Mouse (Mus musculus): ENCODE results near the gene Cebpg. TPM values are rescaled to one million over a fixed set of nuclear protein-coding genes. Genes with fewer than 3 reads are reported as not detected.

Cebpg gene
- polyA plus RNA-seq, 1 experiment from 2014 or later = 36.2 TPM

- H3K27ac ChIP-seq (ENCODE audit: low read depth, low read length) = peak overlapping the region; percentile 33
- H3K36me3 ChIP-seq (ENCODE audit: control insufficient read depth, insufficient read depth, low read length) = no peaks in the 10 kb centered on the region
- under 1% methylated on average over 62 of the region's 77 CpGs for WGBS
- H3K27me3 ChIP-seq (ENCODE audit: control insufficient read depth, insufficient read depth, low read length) = no peaks in the 10 kb centered on the region; the same call in 1 of the 2 replicates
- peak overlapping the region; percentile 89 for H3K4me2 ChIP-seq
- DNase-seq (ENCODE audit: low spot score, missing footprints) = peak; percentile 94
- H3K9ac ChIP-seq (ENCODE audit: low read length) = peak overlapping the region; percentile 93
- peaks cover 12% of the 10 kb centered on the region for H3K4me1 ChIP-seq (ENCODE audit: control insufficient read depth, insufficient read depth, low read length)
- H3K9me3 ChIP-seq (ENCODE audit: control insufficient read depth, low read length) = no peaks in the 10 kb centered on the region
- H3K4me3 ChIP-seq (ENCODE audit: low read depth, low read length) = peak overlapping the region; percentile 70
- ATAC-seq (ENCODE audit: low FRiP score) = peak; percentile 91
These were observed 546 bp downstream of the Cebpg start for GRCm38 (mm10) chr7:35055619-35056435.

- peak overlapping the region; percentile 70 for H3K4me3 ChIP-seq (ENCODE audit: low read depth, low read length)
- peak overlapping the region; percentile 89 for H3K4me2 ChIP-seq
- peaks cover 12% of the 10 kb centered on the region for H3K4me1 ChIP-seq (ENCODE audit: control insufficient read depth, insufficient read depth, low read length)
- H3K27ac ChIP-seq (ENCODE audit: low read depth, low read length) = no peak overlapping the region
- ATAC-seq (ENCODE audit: low FRiP score) (no peak), DNase-seq (ENCODE audit: low spot score, missing footprints) (no peak)
- WGBS = 62% methylated on average over 2 of the region's 2 CpGs
- no peaks in the 10 kb centered on the region; the same call in 1 of the 2 replicates for H3K27me3 ChIP-seq (ENCODE audit: control insufficient read depth, insufficient read depth, low read length)
- H3K9ac ChIP-seq (ENCODE audit: low read length) = peak overlapping the region; percentile 93
- no peaks in the 10 kb centered on the region for H3K9me3 ChIP-seq (ENCODE audit: control insufficient read depth, low read length)
- H3K36me3 ChIP-seq (ENCODE audit: control insufficient read depth, insufficient read depth, low read length) = peaks cover 2% of the 10 kb centered on the region; the same call in 1 of the 2 replicates
These were observed 1.3 kb downstream of the Cebpg start for GRCm38 (mm10) chr7:35054977-35055618.

- 89% methylated on average over 1 of the region's 1 CpGs for WGBS
- H3K4me2 ChIP-seq = no peak overlapping the region
These were observed 2.1 kb downstream of the Cebpg start for GRCm38 (mm10) chr7:35054286-35054685.

GRCm38 (mm10) chr7:35053161-35053560, 3.2 kb downstream of the Cebpg start:
- no peak for DNase-seq (ENCODE audit: low spot score, missing footprints)
- Histone ChIP-seq H3K9me3 (ENCODE audit: control insufficient read depth, low read length) (no peaks in the 10 kb centered on the region), H3K4me1 (ENCODE audit: control insufficient read depth, insufficient read depth, low read length) (peaks cover 12% of the 10 kb centered on the region), H3K36me3 (ENCODE audit: control insufficient read depth, insufficient read depth, low read length) (peaks cover 2% of the 10 kb centered on the region; the same call in 1 of the 2 replicates), H3K9ac (ENCODE audit: low read length) (no peak overlapping the region), H3K27me3 (ENCODE audit: control insufficient read depth, insufficient read depth, low read length) (no peaks in the 10 kb centered on the region; the same call in 1 of the 2 replicates), H3K4me3 (ENCODE audit: low read depth, low read length) (no peak overlapping the region), H3K27ac (ENCODE audit: low read depth, low read length) (no peak overlapping the region), H3K4me2 (no peak overlapping the region)
- ATAC-seq (ENCODE audit: low FRiP score) = no peak
- whole genome bisulfite sequencing = 92% methylated on average over 3 of the region's 3 CpGs

More at GRCm38 (mm10) chr7:35054286-35054685, 2.1 kb downstream of the Cebpg start:
- no peak for DNase-seq (ENCODE audit: low spot score, missing footprints)
- no peak overlapping the region for H3K9ac ChIP-seq (ENCODE audit: low read length)
- no peak overlapping the region for H3K27ac ChIP-seq (ENCODE audit: low read depth, low read length)
- no peaks in the 10 kb centered on the region; the same call in 1 of the 2 replicates for H3K27me3 ChIP-seq (ENCODE audit: control insufficient read depth, insufficient read depth, low read length)
- H3K36me3 ChIP-seq (ENCODE audit: control insufficient read depth, insufficient read depth, low read length) = peaks cover 2% of the 10 kb centered on the region; the same call in 1 of the 2 replicates
- no peak for ATAC-seq (ENCODE audit: low FRiP score)
- H3K4me3 ChIP-seq (ENCODE audit: low read depth, low read length) = no peak overlapping the region
- no peaks in the 10 kb centered on the region for H3K9me3 ChIP-seq (ENCODE audit: control insufficient read depth, low read length)
- peaks cover 12% of the 10 kb centered on the region for H3K4me1 ChIP-seq (ENCODE audit: control insufficient read depth, insufficient read depth, low read length)

GRCm38 (mm10) chr7:35050540-35050939, 5.8 kb downstream of the Cebpg start:
- Histone ChIP-seq H3K27me3 (ENCODE audit: control insufficient read depth, insufficient read depth, low read length) (no peaks in the 10 kb centered on the region), H3K4me1 (ENCODE audit: control insufficient read depth, insufficient read depth, low read length) (peaks cover 10% of the 10 kb centered on the region), H3K36me3 (ENCODE audit: control insufficient read depth, insufficient read depth, low read length) (peaks cover 2% of the 10 kb centered on the region; the same call in 1 of the 2 replicates), H3K9me3 (ENCODE audit: control insufficient read depth, low read length) (no peaks in the 10 kb centered on the region), H3K27ac (ENCODE audit: low read depth, low read length) (no peak overlapping the region), H3K4me2 (no peak overlapping the region), H3K4me3 (ENCODE audit: low read depth, low read length) (no peak overlapping the region), H3K9ac (ENCODE audit: low read length) (no peak overlapping the region)
- DNase-seq (ENCODE audit: low spot score, missing footprints) (no peak), ATAC-seq (ENCODE audit: low FRiP score) (no peak)
- 96% methylated on average over 12 of the region's 12 CpGs for WGBS

- no peak for DNase-seq (ENCODE audit: low spot score, missing footprints)
- 96% methylated on average over 4 of the region's 4 CpGs for WGBS
These were observed 10.3 kb downstream of the Cebpg start for GRCm38 (mm10) chr7:35046091-35046490.

GRCm38 (mm10) chr7:35044719-35045118, 11.7 kb downstream of the Cebpg start:
- Histone ChIP-seq H3K36me3 (ENCODE audit: control insufficient read depth, insufficient read depth, low read length) (peaks cover 5% of the 10 kb centered on the region; the same call in 1 of the 2 replicates), H3K27me3 (ENCODE audit: control insufficient read depth, insufficient read depth, low read length) (no peaks in the 10 kb centered on the region), H3K4me3 (ENCODE audit: low read depth, low read length) (no peak overlapping the region), H3K9me3 (ENCODE audit: control insufficient read depth, low read length) (no peaks in the 10 kb centered on the region), H3K9ac (ENCODE audit: low read length) (no peak overlapping the region), H3K27ac (ENCODE audit: low read depth, low read length) (no peak overlapping the region), H3K4me1 (ENCODE audit: control insufficient read depth, insufficient read depth, low read length) (no peaks in the 10 kb centered on the region), H3K4me2 (no peak overlapping the region)
- DNase-seq (ENCODE audit: low spot score, missing footprints) (no peak), ATAC-seq (ENCODE audit: low FRiP score) (no peak)
- WGBS = 86% methylated on average over 2 of the region's 2 CpGs

More at GRCm38 (mm10) chr7:35046091-35046490, 10.3 kb downstream of the Cebpg start:
- Histone ChIP-seq H3K36me3 (ENCODE audit: control insufficient read depth, insufficient read depth, low read length) (peaks cover 7% of the 10 kb centered on the region), H3K9me3 (ENCODE audit: control insufficient read depth, low read length) (no peaks in the 10 kb centered on the region), H3K27me3 (ENCODE audit: control insufficient read depth, insufficient read depth, low read length) (no peaks in the 10 kb centered on the region), H3K4me1 (ENCODE audit: control insufficient read depth, insufficient read depth, low read length) (no peaks in the 10 kb centered on the region), H3K9ac (ENCODE audit: low read length) (no peak overlapping the region), H3K4me3 (ENCODE audit: low read depth, low read length) (no peak overlapping the region), H3K4me2 (no peak overlapping the region), H3K27ac (ENCODE audit: low read depth, low read length) (no peak overlapping the region)
- ATAC-seq (ENCODE audit: low FRiP score) = no peak

GRCm38 (mm10) chr7:35043266-35043817, 13.0 kb downstream of the Cebpg start:
- Histone ChIP-seq H3K4me3 (ENCODE audit: low read depth, low read length) (no peak overlapping the region), H3K27ac (ENCODE audit: low read depth, low read length) (no peak overlapping the region), H3K9me3 (ENCODE audit: control insufficient read depth, low read length) (no peaks in the 10 kb centered on the region), H3K36me3 (ENCODE audit: control insufficient read depth, insufficient read depth, low read length) (peaks cover 5% of the 10 kb centered on the region; the same call in 1 of the 2 replicates), H3K9ac (ENCODE audit: low read length) (no peak overlapping the region), H3K4me1 (ENCODE audit: control insufficient read depth, insufficient read depth, low read length) (no peaks in the 10 kb centered on the region), H3K4me2 (no peak overlapping the region), H3K27me3 (ENCODE audit: control insufficient read depth, insufficient read depth, low read length) (no peaks in the 10 kb centered on the region)
- 93% methylated on average over 10 of the region's 10 CpGs for WGBS
- ATAC-seq (ENCODE audit: low FRiP score) (no peak), DNase-seq (ENCODE audit: low spot score, missing footprints) (no peak)
